Mouse (Mus musculus) spleen, adult 12 weeks (tissue): ENCODE data around the gene Itgam.

Source experiments
- DNase-seq: peaks from one replicate; pipeline ENCODE4 v3.0.0; 2022; ENCODE audit warnings: low spot score

Gene Itgam

DNA sequence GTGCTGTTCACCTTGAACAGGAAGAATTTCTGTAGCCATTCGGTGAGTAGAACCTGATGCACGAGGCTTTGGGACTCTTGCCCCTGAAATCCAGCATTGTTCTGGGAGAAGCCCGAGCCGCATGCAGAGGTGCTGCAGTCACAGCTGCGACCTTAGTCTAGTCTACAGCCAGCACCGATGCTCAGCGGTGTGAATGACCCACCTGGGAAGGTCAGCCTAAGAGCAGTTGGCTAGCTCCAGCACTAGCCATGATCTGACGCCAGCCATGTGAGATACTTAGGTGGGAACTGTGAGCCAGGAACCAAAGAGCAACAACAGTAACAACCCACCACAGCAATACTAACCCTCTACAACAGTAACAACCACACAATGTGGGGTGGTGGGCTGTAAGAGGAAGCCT lies 4.6 kb upstream of the Itgam start:
- DNase-seq, result no peak

DNA sequence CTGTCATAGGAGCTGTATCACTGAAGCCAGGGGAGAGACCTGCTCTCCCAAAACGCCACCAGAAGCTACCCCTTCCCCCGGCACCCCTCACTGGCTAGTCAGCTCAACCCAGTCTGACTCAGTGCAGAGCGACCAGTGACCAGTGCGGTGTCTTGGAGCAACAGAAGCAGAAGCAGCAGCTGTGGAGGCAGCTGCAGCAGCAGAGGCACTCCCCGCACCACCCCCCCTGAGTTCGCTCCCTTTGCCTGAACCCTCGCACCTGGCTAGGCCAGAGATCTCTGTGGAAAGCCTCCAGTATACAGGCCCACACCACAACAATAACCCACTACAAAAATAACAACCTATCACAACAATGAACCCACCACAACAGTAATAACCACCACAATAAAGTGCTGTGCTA lies 3.9 kb upstream of the Itgam start:
- no peak for DNase-seq

DNA sequence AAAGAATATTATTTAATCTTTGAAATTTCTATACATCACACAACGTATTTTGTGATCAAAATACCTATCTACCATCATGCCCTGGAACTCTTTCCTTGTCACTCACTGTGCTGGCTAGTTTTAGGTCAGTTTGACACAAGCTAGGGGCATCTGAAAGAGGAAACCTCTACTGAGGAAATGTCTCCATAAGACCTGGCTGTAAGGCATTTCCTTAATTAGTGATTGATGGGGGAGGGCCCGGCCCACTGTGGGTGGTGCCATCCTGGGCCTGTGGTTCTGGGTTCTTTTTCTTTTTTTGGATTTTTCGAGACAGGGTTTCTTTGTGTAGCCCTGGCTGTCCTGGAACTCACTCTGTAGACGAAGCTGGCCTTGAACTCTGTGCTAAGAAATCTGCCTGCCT lies 3.3 kb upstream of the Itgam start:
- no peak for DNase-seq

DNA sequence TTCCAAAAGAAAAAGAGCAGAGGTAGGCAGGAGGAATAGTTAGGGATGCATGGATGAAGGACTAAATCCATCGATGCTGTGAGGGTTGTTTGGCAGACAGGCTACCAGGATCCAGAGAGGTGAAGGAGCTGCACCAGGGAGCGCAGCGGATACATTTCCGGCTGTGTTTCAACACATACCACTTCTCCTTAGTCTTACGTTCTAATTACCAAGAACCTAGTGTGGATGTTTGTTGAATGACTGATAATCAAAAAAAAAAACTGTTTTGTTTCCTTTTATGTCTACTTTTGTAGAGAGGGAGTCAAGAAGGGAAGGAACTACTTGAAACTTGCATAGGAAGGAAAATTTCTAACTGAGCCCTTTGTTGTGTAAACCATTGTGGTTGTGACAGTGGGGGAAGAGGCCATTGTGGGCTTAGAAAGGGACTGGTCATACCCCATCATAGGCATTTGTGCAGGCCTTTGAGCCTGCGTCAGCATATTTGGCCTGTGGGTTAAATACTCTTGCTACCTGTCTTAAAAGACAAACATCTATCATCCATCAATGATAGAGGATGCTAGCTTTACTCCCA lies 856 bp downstream of the Itgam start:
- no peak for DNase-seq

DNA sequence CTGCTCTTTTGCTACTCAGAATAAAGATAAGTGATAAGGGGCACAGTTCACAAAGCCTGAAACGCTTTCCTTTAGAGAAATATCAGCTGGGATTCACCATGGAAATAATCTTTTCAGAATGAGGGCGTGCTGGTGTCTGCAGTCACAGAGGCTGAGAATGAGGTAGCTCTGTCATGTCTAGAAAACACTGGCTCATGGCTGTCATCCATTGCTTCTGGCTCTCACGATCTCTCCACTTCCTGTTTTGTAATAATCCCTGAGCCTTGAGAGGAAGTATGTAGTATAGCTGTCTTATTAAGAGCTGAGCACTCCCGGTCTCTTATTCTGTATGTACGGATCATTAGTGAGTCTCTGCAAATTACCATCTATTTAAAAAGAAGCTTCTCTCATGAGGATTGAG lies 3.1 kb downstream of the Itgam start:
- no peak for DNase-seq

DNA sequence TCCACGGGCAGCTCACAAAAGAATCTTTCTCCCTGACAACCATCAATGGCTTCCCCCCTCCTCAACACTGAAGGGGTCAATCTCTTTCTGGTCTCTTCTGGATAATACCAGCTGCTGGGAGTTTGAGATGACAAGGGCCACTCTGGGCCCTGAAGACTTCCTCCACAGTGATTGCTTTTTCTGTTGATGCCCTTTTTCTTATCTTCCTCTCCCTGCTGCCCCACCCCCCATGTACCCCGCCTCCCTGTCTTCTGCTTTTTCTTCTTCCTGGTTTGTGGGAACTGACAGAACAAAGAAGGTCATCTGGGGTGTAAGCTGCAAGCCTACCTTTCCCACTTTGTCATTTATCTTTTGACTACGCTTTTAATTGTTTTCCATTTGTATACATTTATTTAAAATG lies 5.4 kb downstream of the Itgam start:
- DNase-seq, result no peak

DNA sequence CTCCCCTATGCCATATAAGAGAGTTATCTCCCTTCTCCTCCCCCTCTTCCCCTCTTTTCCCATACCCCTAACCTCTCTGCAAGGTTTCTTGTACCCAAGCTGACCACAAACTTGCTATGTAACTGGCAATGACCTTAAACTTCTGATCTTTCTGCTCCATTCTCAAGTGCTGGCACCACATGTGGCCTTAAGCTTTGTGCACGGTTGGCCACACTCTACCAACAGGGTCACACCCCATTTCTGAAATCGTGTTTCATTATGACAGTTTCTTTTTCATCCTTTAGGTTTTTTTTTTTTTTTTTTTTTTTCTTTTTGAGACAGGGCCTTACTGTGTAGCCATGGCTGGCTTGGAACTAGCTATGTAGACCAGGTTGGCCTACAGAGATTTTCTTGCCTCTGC lies 7.4 kb downstream of the Itgam start:
- no peak for DNase-seq

DNA sequence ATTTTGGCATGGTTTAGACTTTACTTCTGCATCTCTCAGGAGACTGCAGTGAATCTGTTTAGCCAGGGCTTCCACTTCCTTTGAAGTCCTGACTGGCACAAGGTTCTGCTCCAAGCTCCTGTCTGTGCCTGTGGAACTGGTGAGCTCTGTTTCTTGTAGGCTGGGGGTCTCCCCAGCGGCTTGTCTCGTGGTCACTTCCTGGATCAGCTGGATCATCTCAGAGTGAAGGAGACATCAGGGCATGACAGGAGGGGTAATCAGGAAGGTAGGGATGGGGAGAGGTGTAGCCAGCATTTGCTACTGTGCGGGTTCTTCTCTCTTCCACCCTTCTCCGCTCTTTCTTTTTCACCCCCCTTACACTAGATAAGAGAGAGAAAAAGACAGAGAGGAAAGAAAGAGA lies 9.4 kb downstream of the Itgam start:
- no peak for DNase-seq

DNA sequence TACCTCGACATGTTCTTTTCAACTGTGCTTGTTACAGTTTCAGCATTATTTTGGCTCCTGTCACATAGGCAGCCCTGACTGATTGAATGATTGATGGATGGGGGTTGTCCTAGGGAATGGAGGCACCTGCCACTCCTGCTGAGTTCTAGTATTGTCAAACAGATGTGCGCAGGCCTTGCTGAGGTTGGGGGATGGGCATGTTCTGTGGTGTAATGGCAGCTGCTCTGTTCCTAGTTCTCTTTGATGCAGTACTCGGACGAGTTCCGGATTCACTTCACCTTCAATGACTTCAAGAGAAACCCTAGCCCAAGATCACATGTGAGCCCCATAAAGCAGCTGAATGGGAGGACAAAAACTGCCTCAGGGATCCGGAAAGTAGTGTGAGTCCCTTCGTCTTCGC lies 17.6 kb downstream of the Itgam start:
- no peak for DNase-seq

DNA sequence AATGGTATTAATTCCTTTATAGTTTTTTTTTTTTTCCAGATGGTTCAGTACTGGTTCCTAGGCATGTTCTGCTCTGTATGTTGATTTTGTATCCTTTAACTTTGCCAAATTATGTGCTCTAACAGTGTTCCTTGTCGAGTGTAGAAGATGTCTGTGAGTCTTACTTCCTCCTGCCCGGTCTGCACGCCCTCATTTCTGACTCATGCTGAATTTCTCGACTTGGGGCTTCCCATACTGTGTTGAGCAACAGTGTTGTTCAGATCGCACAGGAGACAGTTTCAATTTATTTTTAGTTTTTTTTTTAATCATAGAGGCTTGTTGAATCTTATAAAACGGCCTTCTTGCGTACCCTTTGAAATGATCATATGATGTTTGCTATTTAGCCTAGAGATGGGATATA lies 26.7 kb downstream of the Itgam start:
- no peak for DNase-seq

DNA sequence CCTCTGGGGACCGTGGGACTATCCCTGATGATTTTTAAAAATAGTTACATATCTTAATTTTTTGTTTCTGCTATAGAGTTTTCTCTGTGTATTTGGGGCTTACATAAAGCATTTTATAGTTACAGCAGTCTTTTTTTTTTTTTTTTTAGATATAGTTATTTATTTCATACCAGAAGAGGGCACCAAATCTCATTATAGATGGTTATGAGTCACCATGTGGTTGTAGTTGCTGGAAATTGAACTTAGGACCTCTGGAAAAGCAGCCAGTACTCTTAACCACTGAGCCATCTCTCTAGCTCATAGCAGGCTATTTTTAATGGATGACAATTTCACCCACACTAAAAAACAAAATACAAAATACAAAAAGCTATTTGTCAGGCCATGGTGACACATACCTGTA lies 35.7 kb downstream of the Itgam start:
- DNase-seq, result no peak

DNA sequence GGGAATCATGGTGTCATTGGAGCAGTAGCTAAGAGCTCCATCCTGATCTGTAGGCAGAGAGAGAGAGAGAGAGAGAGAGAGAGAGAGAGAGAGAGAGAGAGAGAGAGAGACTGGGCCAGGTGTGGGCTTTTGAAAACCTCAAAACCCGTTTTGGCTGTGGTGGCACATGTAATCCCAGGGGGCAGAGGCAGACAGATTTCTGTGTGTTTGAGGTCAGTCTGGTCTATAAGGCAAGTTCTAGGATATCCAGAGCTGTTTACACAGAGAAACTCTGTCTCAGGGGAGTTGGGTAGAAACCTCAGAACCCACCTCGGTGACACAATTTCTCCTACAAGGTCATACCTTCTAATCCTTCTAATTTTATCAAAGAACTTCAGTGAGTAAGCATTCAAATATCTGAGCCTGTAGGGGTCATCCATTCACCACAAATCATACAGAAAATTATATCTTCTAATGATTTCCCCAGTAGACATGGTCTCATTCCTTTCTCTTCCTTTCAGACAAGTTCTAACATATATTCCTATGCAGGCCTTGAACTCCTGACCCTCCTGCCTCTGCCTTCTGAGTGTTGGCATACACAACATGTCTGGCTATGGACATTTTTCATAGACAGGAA lies 38.4 kb downstream of the Itgam start:
- no peak for DNase-seq

DNA sequence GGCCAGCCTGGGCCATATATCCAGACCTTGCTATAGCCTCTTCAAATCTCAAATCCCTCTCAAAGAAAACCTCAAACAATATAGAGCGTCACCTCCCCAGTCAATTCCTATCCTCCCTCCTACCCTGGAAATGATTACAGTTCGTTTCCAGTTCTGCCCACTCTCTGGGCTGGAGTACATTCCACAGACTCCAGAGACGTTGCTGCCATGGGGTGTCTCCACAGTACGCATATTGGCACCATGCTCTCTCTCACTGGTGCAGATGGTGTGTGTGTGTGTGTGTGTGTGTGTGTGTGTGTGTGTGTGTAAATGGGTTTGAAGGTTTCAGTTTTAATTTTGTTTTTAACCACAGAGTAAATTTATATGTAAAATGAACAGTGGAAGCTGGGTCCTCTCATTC lies 42.8 kb downstream of the Itgam start:
- DNase-seq, result no peak

DNA sequence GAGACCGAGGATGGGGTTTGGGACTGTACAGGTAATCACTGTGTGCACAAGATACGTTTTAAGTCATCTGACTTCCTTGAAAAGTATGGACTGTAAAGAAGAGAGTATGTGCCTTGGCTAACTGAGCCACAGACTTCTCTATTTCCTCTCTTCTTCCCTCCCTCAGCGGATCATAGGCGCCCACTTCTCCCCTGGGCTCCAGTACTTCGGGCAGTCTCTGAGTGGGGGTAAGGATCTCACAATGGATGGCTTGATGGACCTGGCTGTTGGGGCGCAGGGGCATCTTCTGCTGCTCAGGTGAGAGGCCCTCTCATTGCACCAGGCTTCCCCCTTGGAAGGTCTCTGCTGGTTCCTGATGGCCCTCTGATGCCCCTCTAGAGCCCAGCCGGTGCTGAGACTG lies 45.0 kb downstream of the Itgam start:
- DNase-seq, result no peak

DNA sequence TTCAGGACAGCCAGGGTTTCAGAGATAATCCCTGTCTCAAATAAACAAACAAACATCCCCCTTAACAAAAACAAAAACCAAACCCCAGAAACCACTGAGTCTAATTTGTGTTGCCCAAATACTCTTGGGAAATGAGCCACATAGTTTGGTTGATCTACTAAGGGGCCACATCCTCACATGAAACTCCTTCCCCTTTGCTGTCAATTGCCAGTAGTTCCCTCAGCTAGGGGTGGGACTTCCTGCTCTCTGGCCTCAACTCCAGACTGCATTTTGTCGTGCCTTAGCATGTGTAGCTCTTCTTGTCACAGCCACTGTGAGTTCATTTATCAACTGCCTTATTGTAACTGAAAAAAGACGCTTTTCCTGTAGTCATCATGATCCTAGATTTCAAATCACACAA lies 47.9 kb downstream of the Itgam start:
- no peak for DNase-seq

DNA sequence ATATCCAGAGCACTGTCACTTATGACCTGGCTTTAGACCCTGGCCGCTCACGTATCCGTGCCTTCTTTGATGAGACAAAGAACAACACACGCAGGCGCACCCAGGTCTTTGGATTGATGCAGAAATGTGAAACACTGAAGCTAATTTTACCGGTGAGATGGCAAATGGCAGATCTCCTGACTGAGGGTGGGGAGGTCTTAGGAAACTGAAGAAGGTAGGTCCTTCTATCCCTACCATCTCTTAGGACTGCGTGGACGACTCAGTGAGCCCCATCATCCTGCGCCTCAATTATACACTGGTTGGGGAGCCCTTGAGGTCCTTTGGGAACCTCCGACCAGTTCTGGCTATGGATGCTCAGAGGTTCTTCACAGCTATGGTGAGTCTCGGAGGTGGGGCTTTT lies 49.7 kb downstream of the Itgam start:
- DNase-seq, result no peak

DNA sequence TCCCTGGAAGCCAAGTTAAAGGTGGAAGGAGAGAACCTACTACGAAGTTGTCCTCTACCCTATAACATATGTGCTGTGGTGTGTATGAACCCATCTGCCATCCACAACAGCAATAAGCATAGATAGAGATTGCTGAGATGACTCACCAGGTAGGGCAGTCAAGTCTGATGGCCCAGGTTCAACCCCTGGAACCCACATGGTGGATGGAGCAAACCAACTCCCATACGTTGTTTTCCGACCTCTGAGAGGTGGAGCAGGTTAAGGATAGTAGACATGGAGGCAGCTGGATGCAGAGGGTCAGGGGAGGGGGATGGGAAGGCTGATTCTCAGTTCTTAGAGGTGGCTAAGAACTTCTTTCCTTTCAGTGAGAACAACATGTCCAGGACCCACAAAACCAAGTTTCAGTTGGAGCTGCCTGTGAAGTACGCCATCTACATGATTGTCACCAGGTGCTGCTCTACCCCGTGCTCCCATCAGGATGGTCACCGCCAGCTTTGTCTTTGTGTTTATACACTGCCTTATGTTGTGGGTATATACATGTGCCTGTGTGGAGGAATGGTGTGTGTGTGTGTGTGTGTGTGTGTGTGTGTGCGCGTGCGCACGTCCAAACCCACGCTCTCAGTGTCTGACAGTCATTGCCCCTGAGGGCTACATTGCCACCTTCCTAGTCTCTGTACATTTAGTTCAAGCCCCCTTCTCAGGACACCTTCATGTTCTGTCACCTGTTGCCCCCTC lies 52.1 kb downstream of the Itgam start:
- DNase-seq, result no peak

DNA sequence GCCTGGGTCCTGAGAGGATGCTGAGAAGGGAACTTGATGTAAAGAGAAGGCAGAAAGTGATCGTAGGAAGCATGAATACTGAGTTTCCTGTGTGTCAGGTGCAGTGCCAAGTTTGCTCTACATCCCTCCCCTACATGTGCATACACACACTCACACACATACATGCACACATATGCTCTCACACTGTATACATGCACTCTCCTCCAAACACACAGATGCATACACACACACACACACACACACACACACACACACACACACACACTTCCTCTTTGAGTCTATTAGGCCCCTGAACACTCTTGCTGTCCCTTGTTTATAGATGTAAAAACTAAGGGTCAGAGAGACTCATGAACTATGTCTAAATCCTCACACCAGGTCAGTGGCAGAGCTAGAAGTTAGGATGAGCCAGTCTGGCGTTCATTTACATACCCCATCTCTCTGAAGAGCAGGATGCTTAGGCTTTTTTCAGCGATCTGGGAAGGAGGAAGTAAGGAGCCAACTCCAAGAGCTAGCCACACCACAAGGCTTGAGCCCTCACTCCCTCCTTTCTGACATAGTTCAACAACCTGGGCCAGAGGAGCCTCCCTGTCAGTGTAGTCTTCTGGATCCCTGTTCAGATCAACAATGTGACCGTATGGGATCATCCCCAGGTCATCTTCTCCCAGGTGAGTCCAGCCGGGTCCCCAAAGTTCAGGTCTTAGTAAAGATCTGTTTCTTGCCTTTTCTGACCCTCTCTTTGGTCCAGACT lies 52.9 kb downstream of the Itgam start:
- DNase-seq, result no peak

DNA sequence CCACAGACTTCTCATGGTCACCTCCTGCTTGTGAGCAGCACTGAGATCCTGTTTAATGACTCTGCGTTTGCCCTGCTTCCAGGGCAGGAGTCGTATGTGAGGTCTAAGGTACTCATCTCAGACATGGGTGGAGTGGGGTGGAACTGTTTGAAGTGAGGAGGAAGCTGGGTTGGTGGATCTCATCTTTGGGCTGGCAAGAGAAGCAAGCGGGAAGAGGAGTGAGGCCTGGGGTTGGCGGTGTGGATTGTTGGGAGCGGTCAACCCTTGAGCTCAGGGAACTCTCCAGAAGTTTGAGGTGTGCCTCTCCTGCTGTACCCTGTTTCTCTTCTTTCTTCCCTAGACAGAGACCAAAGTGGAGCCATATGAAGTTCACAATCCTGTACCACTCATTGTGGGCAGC lies 54.0 kb downstream of the Itgam start:
- no peak for DNase-seq

DNA sequence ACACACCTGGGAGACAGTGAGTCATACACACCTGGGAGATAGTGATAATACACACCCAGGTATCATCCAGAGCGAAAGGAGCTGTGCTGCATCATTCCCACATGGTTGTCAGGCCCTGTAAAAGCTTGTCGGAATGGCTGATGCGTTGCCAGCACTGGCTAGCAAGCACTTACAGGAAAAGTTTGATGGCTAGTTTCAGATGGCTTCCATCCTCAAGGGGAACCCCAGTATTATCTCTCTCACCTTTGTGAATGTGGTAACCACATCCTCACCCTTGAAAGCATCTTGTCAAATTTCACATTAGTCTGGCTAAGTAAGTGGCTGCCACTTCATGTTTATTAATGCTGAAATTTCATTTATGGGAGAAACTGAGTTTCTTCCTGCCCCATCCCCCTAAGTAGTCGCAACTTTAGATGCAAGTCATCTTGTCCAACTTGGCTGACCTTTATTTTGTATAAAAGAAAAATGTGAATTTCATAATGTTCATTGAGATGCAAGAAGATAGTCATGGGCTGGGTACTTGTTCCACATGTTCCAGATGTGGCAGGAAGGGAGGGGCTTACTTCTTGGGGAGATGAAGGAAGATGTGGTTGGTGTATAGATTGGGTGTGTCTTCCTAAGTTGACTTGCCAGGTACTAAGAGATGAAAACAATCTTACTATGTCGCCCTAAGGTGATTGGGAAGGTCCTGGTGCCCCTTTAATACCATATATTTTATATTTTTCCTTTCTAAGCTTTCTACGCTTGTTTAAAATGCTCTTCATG lies 57.5 kb downstream of the Itgam start:
- DNase-seq, result no peak

DNA sequence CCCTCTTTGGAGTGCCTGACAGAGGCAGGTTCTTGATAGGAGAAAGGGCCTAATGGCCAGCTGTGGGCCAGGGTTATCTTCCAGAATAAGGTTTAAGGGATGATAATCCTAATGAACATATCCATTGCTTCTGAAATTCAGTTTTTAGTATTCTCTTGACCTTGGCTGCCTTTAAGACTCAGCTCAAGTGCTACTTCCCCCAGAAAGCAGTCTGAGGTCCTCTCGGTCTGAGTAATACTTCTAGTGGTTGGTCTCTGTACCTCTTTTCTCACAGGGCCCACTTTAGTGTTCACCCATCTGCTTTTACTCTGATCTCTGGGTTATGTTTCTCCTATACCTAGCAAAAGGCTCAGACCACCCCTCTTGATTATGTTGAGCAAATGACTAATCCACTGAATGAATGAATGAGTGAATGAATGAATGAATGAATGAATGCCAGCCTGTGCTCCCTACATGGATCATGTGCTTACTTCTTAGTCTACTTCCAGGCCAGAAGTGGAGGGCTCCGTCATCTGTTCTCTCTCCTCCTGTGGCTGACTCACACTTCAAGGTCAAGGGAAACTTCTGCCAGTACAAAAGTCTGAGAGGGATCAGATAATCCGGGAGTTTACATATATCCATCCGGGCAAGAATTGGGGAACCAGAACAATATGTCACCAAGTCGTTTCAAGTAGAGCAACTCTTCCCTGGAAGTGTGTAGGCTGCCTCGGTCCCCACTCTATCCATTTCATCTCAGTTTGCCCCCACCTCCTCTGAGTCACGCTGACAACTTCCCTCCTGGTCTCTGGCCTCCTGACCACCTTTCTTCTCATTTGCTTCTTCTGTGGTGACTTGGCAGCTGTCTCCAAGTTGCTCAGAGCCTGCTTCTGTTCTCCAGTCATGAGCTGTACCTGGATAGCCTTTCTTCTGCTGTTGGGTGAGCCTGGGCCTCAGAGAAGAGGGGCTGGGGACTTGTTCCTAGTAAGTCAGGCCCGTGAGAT lies 66.6 kb downstream of the Itgam start, which contains the start of gene Itgax:
TSS of gene Itgax (plus strand) at position 807 of the 980 bp plus-strand sequence.
- no peak for DNase-seq
